10 mouse cellular contexts compared by ENCODE assay signal in genomic region chr2:172935776-172936562, GRCm38 (mm10). TPM values are rescaled to one million over a fixed set of nuclear protein-coding genes. Genes with fewer than 3 reads are reported as not detected.
DNase-seq lines count a peak whose midpoint lies in the region; ATAC-seq lines count a peak whose summit lies in the region.
"Had no signal": no experiment of that assay in that cellular context is flagged by ENCODE, and none has a peak within 500 bp of the region (broad histone marks: within the 10 kb centered on the region; RNA-seq: fewer than 3 reads in every experiment).

No protein-coding gene starts in this region.

- H3K27ac ChIP-seq in neural tube, embryonic 11.5 days (ENCODE audit: low read depth, low read length), result peak overlapping the region; percentile 39
- peak overlapping the region; percentile 79 for H3K27ac ChIP-seq in midbrain, embryonic 10.5 days (replicated peaks)

- no peaks in the 10 kb centered on the region for H3K36me3 ChIP-seq in neural tube, embryonic 11.5 days (ENCODE audit: control insufficient read depth, insufficient read depth, low read length)
- H3K36me3 ChIP-seq in midbrain, embryonic 10.5 days, result no peaks in the 10 kb centered on the region

- peaks cover 57% of the 10 kb centered on the region for H3K4me1 ChIP-seq in neural tube, embryonic 11.5 days (ENCODE audit: control insufficient read depth, insufficient read depth, low read length)
- H3K4me1 ChIP-seq in midbrain, embryonic 10.5 days, result peaks cover 91% of the 10 kb centered on the region

- peak; percentile 44 for DNase-seq in embryo, embryonic 10 days (ENCODE audit: low spot score)
- DNase-seq in embryo, embryonic 9.5 days (ENCODE audit: extremely low spot score), result no peak
- DNase-seq in neural tube, embryonic 11.5 days (ENCODE audit: low spot score), result no peak
- DNase-seq in neural tube, embryonic 10.5 days (ENCODE audit: extremely low spot score, low spot score), result no peak
- DNase-seq in midbrain, embryonic 10.5 days (ENCODE audit: low spot score), result no peak
- no peak for DNase-seq in c-Kit-positive CD71-positive TER-119-positive erythroid progenitor cells, embryonic 14.5 days (ENCODE audit: low spot score)
- no peak for DNase-seq in spleen, adult 12 weeks (ENCODE audit: low spot score)
- DNase-seq in spleen, postnatal 10 days (ENCODE audit: low spot score in 2 of 2), result no peak
- DNase-seq: heart, adult 11 months had no signal

- no peak for ATAC-seq in neural tube, embryonic 11.5 days (ENCODE audit: insufficient read depth, low FRiP score, low TSS enrichment)

- 8% methylated on average over 12 of the region's 12 CpGs for WGBS in neural tube, embryonic 11.5 days
- 2% methylated on average over 12 of the region's 12 CpGs for WGBS in midbrain, embryonic 10.5 days

- H3K4me2 ChIP-seq in neural tube, embryonic 11.5 days (ENCODE audit: low read depth), result peak overlapping the region; percentile 41

- no peak overlapping the region; the same call in 1 of the 2 replicates for H3K9ac ChIP-seq in neural tube, embryonic 11.5 days (ENCODE audit: low read length)

- H3K9me3 ChIP-seq in neural tube, embryonic 11.5 days (ENCODE audit: control insufficient read depth, low read length), result no peaks in the 10 kb centered on the region
- no peaks in the 10 kb centered on the region for H3K9me3 ChIP-seq in midbrain, embryonic 10.5 days (replicated peaks)

- H3K4me3 ChIP-seq in neural tube, embryonic 11.5 days (ENCODE audit: low read depth, low read length), result no peak overlapping the region
- H3K4me3 ChIP-seq in midbrain, embryonic 10.5 days, result peak overlapping the region; percentile 65

- H3K27me3 ChIP-seq in neural tube, embryonic 11.5 days (ENCODE audit: control insufficient read depth, insufficient read depth, low read length), result peaks cover 47% of the 10 kb centered on the region
- peaks cover 100% of the 10 kb centered on the region for H3K27me3 ChIP-seq in midbrain, embryonic 10.5 days (ENCODE audit: low read depth, poor library complexity, severe bottlenecking)

RNA-seq across cellular contexts. Expression of gene Bmp7, which starts 4.2 kb away (rescaled TPM):
- 17.0 and 20.5 TPM in 2 replicates for polyA plus RNA-seq in neural tube, embryonic 11.5 days (2014; fragmentation: Nextera tagmentation; extraction: Ambion mirVana)
- 14.7 and 14.8 TPM in 2 replicates for polyA plus RNA-seq in midbrain, embryonic 10.5 days (2016; fragmentation: Nextera tagmentation; extraction: Ambion mirVana)

RNA-seq across cellular contexts. Expression of gene Spo11, which starts 41.5 kb away (rescaled TPM):
- polyA plus RNA-seq in neural tube, embryonic 11.5 days (2014; fragmentation: Nextera tagmentation; extraction: Ambion mirVana), result 0.42 and 1.1 TPM in 2 replicates
- 0.20 and 0.40 TPM in 2 replicates for polyA plus RNA-seq in midbrain, embryonic 10.5 days (2016; fragmentation: Nextera tagmentation; extraction: Ambion mirVana)
- polyA plus RNA-seq: liver, embryonic 16.5 days had no signal
